Mouse (Mus musculus) naive thymus-derived CD4-positive, alpha-beta T cell, adult 2 months (primary cell): ENCODE data around the gene Macrod2.

Source experiments
- DNase-seq: peaks from one replicate; pipeline ENCODE4 v3.0.0-alpha.2; 2011; ENCODE audit warnings: low read depth

The Macrod2 gene

GRCm38 (mm10) chr2:140592537-140593261 lies 197.6 kb downstream of the Macrod2 start:
- DNase-seq: no peak

DNA sequence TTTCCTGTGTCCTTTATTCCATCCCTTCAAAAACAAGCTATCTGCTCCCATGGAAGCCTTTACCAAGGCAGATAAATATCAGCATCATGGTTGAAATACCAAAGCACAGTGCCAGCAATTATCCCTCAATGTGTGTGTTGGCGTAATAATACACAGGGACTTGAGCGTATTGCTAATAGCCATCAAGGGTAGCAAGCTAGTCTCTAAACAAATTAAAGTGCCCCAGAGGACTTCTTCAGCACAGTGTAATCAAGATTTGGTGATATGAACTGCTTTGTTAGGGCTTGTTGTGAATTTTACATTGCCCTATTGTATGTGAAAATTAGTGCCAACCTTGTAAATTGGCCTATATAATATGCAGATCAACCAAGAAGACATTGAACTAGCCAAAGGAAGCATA lies 201.8 kb downstream of the Macrod2 start:
- DNase-seq: no peak

- DNase-seq: no peak
Measured at GRCm38 (mm10) chr2:140615451-140615850, 220.3 kb downstream of the Macrod2 start.

DNA sequence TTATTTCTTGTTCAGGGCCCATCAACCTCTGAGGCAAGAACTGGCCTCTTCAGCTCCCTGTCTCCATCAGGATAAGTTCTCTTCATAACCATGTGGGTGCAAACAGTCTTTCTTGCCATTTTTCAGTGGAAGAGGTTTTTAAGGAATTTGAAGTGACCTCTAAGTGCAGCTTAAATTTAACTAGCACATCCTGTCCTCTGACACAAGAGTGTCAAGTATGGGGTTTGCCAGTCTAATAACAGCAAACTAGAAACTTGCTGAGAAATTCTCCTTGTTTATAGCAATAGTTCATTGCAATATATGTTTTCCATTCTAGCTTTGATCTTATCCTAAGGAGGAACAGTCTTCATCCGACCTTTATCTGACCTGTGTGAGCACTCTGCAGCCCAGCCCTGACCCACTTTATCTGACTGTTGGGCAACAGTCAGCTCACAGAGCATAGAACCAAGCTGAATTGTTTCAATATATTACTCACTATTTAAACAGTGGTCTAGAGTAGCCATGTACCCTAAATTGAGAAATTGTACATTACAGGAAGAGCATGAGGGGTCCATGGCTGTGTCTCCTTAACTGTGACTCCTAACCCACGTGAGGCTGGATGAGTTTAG lies 226.7 kb downstream of the Macrod2 start:
- DNase-seq: no peak

- no peak for DNase-seq
Measured at GRCm38 (mm10) chr2:140653481-140653880, 258.4 kb downstream of the Macrod2 start.

DNA sequence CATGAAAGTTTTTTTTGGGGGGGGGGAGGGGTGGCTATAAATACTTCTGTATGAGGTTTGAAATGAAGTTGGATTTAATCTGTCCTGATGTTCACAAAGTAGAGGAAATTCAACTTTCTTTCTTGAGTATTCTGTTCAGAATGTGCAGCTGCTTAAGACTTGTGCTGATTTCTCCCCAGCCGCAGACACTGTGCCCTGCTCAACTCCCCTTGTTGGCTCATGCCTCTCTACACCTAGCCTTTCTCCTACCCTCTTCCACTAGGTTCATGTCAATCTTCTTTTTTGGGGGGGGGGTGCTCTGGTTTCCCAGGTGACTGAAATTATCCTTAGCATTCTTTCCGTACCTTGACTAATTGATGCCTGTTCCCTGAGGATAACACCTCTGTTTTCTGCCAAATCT lies 258.9 kb downstream of the Macrod2 start:
- no peak for DNase-seq

DNA sequence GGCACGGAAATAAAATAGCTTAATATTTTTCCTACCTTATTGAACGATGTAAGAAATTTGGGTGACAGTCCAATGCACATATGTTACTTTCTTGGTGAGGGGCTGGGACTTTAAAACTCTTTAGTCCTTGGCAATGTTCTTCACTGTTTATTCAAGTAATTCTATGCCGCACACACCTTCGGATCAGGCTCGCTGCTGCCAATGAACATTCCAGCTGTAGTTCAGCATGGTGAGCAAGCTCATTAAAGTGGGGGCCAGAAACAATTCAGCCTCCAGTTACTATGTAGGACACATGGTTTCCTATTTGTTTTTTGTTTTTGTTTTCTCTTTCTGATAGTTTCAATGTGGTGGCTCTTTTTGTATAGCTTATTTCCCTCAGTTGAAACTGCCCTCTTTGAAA lies 267.6 kb downstream of the Macrod2 start:
- no peak for DNase-seq

GRCm38 (mm10) chr2:140664381-140664780 lies 269.3 kb downstream of the Macrod2 start:
- no peak for DNase-seq

DNA sequence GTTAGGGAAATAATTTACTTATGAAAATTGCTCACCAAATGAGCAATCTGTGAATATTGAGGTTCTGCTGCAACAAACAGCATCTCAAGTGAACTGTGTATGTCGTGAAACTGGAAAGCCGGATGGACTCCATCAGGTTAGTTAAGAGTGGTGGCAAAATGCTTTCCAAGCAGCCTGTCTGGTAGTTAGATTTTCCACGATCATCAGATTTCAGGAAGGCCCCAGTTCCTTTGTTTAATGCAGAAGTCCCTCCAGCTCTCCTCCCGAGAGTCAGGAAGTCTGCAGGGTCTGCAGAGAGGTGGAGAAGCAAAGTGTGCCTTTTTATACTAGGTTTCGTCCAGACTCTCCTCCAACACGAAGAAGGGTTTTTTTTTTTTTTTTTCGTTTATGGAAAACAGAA lies 271.7 kb downstream of the Macrod2 start:
- no peak for DNase-seq

- DNase-seq: no peak
Measured at GRCm38 (mm10) chr2:140667261-140668047, 272.3 kb downstream of the Macrod2 start.

- no peak for DNase-seq
Measured at GRCm38 (mm10) chr2:140668311-140668710, 273.2 kb downstream of the Macrod2 start.

DNA sequence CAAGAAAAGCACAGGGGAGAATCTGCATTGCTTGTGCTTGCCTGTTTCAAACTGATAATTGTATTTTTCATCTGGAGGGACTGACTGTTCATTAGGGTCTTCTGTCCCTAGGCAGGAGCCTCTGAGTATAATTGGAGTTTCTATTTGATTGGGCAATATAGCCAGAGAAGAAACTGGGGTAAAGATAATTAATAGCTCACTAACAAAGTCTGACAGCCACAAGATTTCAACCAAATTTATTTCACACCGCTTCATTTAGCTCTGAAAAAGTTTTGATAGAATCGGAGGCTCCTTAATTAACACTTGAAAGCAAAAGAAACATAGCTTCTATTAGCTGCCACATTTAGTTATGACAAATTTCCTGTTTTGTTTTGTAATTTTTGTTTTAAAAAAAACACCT lies 274.0 kb downstream of the Macrod2 start:
- DNase-seq: no peak

DNA sequence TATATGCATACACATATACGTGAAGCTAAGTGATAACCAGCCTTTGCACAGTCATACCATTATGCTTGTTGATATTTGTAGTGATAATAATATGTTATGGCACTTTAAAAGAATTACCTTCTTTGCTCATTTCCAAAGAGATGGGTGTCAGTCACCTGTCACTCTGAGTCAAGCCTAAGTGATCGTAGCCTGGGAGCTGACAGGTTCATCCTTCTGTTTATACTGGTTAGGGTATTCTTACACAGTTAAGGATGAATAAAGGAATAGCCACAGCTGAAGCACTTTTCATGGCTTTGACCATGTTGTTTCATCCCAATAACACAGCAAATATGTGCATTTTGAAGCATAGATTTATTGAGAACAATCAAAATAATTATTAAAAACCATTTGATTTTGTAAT lies 274.7 kb downstream of the Macrod2 start:
- no peak for DNase-seq

DNA sequence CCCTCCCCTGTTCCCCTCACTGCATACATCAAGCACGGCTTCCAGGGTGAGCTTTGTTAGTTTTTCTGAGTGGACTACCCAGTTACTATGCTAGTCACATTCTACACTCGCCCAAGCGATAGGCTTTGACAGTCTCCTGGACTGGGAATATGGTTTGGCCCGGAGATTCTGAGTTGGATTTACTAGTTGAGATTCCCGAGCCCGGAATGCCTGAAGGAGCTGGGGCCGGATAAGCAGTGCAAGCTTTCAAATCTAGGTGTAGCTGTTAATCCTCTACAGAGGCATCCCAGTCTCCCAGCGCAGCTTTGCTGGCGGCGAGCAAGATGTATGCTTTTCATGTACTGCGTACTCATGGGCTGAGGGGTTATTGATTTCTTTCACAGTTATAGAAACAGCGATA lies 275.3 kb downstream of the Macrod2 start:
- no peak for DNase-seq

- DNase-seq: no peak
Measured at GRCm38 (mm10) chr2:140670963-140671702, 276.0 kb downstream of the Macrod2 start, which contains the start of gene Flrt3. TSS of gene Flrt3 (minus strand) at chr2:140671469.

- DNase-seq: no peak
Measured at GRCm38 (mm10) chr2:140673466-140673865, 278.4 kb downstream of the Macrod2 start.

- DNase-seq: no peak
Measured at GRCm38 (mm10) chr2:140676728-140677127, 281.6 kb downstream of the Macrod2 start.

- no peak for DNase-seq
Measured at GRCm38 (mm10) chr2:140690906-140691305, 295.8 kb downstream of the Macrod2 start.

- no peak for DNase-seq
Measured at GRCm38 (mm10) chr2:140691403-140691802, 296.3 kb downstream of the Macrod2 start.

DNA sequence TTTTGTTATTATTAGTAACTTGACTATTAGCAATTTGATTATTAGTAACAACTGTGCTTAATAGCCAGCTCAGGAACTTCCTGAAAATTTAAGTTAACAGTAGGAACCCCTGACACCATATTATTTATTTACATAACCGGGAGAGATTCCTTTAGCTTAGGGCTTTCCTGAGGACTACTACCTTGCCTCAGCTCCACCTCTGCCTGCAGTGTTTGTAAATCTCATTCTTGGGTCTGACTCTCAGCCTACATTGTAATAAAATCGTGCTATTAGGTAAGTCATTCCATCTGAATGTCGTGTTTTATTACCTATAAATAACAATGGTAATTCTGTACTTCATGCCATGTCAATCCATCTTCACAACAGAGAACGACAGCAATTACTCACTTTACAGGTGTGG lies 297.4 kb downstream of the Macrod2 start:
- DNase-seq: no peak

DNA sequence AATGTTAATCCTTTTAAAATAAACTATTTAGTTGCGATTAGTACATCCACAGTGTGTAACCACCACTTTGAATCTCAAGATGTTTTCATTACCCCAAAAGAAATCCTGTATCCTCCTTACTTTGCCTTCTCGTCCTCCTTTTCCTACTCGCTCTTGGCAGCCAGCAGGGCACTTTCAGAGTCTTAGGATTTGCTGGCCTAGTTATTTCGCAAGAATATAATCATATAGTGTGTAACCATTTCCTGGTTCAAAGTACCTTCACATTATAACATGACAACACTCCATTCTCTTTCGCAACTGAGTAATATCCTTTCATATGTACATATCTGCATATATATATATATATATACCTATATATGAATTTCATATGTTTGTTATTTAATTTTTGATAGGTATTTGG lies 298.7 kb downstream of the Macrod2 start:
- no peak for DNase-seq

DNA sequence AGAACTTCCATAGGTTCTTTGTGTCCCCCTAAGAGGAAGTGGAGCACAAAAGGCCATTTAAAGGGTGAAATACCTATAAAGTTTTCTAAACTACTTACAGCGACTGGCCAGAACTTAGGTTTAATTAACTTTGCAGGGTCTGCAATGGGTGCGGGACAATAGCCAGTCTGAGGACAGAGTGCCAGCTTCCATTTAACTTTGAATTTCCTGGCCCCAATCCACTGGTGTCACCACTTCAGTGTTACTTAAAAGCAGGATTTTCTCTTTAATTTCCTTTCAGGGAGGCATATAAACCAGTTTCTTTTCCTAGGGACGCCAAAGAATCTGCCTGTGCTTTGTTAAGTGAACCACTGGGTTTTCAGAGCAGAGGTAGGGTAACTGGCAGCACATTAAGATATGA lies 303.5 kb downstream of the Macrod2 start:
- DNase-seq: no peak
